Mouse (Mus musculus) cortical plate, adult 2 months (tissue): Measurements from ENCODE around the gene Kcnt2. TPM values are rescaled to one million over a fixed set of nuclear protein-coding genes. Genes with fewer than 3 reads are reported as not detected.

Experiments
- H3K27ac ChIP-seq: fragments of 200-500 bp; 2 replicates; pipeline ENCODE4 v1.5.1; 2012; ENCODE audit warnings: low read length, control low read depth, inconsistent platforms; ENCODE audit not compliant: insufficient read depth
- H3K4me1 ChIP-seq: fragments of 200-500 bp; 2 replicates; pipeline ENCODE4 v1.6.1; 2011; ENCODE audit warnings: low read length; ENCODE audit not compliant: control insufficient read depth, insufficient read depth
- H3K4me3 ChIP-seq: fragments of 200-500 bp; 2 replicates; pipeline ENCODE4 v1.5.1; 2011; ENCODE audit warnings: mild to moderate bottlenecking, low read length, control low read depth; ENCODE audit not compliant: insufficient read depth
- CTCF ChIP-seq: fragments of 200-500 bp; IDR thresholded peaks from 2 replicates; pipeline ENCODE4 v1.5.1; 2011; ENCODE audit warnings: mild to moderate bottlenecking, control low read depth, low read length; ENCODE audit not compliant: insufficient read depth; ENCODE audit errors: extremely low read depth
- POLR2A ChIP-seq: fragments of 200-500 bp; IDR thresholded peaks from 2 replicates; pipeline ENCODE4 v1.6.1; 2011; ENCODE audit warnings: mild to moderate bottlenecking, low read length, control low read depth; ENCODE audit not compliant: insufficient read depth; ENCODE audit errors: extremely low read depth
- polyA plus RNA-seq: library from polyadenylated mRNA; depleted of rRNA; stranded (reverse); fragments of >200 nt; gene quantifications from 2 replicates; pipeline ENCODE4 v1.2.3, GENCODE M21; 2012

The Kcnt2 gene
- polyA plus RNA-seq, 1 experiment = 14.4 TPM

DNA sequence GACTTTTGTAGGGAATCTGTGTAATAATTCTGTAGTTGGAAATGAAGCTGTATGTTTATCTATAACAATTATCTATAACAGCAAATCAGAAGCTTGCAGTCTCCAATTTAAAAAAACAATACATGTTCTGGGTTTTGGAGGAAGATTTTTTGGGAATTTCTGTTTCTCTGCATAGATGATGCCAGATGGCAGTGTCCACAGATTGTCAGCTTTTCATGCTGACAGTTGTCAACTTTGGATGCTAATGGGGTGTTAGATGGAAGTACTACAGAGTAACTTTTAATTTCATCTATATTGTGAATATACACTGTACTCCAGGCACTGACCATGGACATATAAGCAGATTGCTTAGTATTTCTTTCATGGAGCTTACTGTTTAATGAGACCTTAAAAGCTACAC is 92.5 kb downstream of the Kcnt2 start:
- H3K27ac ChIP-seq = no peak overlapping the region; the same call in 1 of the 2 replicates
- H3K4me3 ChIP-seq = no peak overlapping the region
- TF ChIP-seq POLR2A = no peak
- TF ChIP-seq CTCF = no peak
- no peaks in the 10 kb centered on the region for H3K4me1 ChIP-seq

DNA sequence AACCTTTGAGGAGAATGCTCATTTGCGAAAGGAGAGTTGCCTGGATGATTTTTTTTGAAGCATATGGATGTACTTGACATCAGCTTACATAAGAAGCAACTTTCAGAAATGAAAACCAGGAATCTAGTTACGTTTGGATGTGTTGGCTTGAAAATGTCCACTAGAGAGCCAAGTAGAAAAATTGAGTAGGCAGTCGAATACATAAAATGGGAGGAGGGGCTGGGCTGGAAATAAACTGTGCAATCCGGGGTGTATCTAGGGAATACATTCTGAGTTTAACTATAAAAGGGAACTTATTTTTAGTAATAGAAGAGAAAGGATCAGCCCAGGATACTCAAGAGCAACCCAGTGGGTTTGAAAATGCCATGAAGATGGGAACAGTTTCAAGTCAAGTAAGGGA is 93.4 kb downstream of the Kcnt2 start:
- Histone ChIP-seq H3K4me1 (no peaks in the 10 kb centered on the region), H3K4me3 (no peak overlapping the region), H3K27ac (no peak overlapping the region)

DNA sequence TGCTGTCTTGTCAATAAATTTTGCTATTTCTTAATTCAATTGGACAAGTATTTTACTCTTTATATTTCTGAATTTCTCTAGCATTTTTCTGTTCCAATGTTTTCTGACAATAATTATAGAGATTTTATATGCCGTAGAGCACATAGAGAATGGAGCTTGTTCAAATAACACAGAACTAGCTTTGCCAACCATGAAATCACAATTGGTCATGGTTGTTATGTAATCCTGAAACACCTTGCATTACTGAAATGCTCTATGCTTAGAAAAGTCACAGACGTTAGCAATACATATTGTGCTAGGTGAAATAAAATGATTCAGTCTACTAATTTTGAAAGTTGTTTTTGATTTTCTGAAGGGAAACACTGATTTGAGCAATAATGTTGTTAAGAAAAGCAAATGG is 118.8 kb downstream of the Kcnt2 start:
- TF ChIP-seq CTCF = no peak
- no peak for TF ChIP-seq POLR2A

More for the DNA sequence above, 93.4 kb downstream of the Kcnt2 start:
- TF ChIP-seq POLR2A (no peak), CTCF (no peak)

GRCm38 (mm10) chr1:140373532-140373931 is 127.6 kb downstream of the Kcnt2 start:
- TF ChIP-seq POLR2A (no peak), CTCF (no peak)
- Histone ChIP-seq H3K4me1 (peaks cover 3% of the 10 kb centered on the region), H3K4me3 (no peak overlapping the region), H3K27ac (no peak overlapping the region)

More for the DNA sequence above, 118.8 kb downstream of the Kcnt2 start:
- H3K27ac ChIP-seq = no peak overlapping the region
- H3K4me3 ChIP-seq = no peak overlapping the region
- H3K4me1 ChIP-seq = no peaks in the 10 kb centered on the region

GRCm38 (mm10) chr1:140378791-140379190 is 132.8 kb downstream of the Kcnt2 start:
- TF ChIP-seq POLR2A = no peak
- TF ChIP-seq CTCF = no peak
- no peak overlapping the region for H3K27ac ChIP-seq
- H3K4me1 ChIP-seq = no peaks in the 10 kb centered on the region
- H3K4me3 ChIP-seq = no peak overlapping the region

DNA sequence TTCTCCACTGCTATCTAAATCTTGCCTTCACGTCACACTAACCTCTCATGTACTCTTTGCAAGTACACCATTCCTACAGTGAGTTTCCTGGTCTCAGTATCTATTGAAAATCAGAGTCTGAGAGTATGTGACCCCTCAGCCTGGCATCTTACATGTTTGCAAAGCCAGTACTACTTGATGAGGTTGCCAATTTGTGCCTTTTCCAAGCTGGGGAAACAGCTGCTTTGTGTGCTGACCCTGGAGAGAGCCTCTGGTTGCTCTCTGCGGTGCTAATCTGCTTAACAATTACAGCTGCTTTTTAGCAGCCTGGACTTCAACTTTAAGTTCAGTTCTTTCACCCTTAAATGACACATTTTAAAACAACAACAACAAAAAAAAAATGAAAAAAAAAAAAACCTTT is 133.6 kb downstream of the Kcnt2 start:
- Histone ChIP-seq H3K4me3 (no peak overlapping the region), H3K27ac (no peak overlapping the region), H3K4me1 (no peaks in the 10 kb centered on the region)
- no peak for TF ChIP-seq CTCF
- TF ChIP-seq POLR2A = no peak

GRCm38 (mm10) chr1:140381093-140381492 is 135.1 kb downstream of the Kcnt2 start:
- H3K4me3 ChIP-seq = no peak overlapping the region
- no peak overlapping the region for H3K27ac ChIP-seq
- TF ChIP-seq POLR2A = no peak
- H3K4me1 ChIP-seq = no peaks in the 10 kb centered on the region

DNA sequence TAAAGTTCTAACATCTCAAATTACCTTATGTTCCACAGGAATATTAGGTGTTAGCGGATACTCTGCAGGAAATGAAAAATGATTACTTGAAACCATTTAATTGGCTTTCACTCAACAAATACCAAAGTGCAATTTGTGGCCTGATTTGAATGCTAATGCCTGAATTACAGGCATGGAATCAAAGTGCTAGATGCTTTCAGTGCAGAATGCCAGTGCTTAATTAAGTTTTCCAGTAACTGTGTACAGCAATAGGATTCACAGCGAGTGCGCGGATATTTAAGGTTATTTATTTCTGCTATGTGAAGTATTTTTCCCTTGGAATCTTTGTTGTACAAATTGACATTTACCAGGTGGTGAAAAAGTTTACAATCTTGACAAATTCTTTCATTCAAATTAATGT is 144.3 kb downstream of the Kcnt2 start:
- H3K27ac ChIP-seq = no peak overlapping the region
- TF ChIP-seq POLR2A (no peak), CTCF (no peak)
- no peaks in the 10 kb centered on the region for H3K4me1 ChIP-seq
- no peak overlapping the region for H3K4me3 ChIP-seq

DNA sequence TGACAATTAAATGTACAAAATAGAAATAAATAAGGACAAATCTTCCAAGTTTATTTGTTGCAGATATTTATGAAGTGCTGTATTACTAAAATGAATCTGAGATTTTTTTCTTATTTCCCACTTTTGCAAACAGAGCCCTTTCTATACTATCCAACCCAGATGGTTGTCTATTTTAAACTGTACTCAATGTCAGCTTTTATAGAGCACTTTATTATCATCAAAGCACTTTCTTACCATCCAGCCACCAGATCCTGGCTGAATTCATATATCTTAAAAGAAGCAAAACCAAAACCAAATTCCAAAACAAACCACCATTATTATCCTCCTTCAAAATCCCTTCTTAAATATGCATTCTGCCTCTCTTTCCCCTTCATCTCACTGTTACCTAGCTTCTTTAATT is 151.8 kb downstream of the Kcnt2 start:
- TF ChIP-seq POLR2A (no peak), CTCF (no peak)
- H3K4me1 ChIP-seq = peaks cover 2% of the 10 kb centered on the region; the same call in 1 of the 2 replicates
- H3K4me3 ChIP-seq = no peak overlapping the region
- H3K27ac ChIP-seq = no peak overlapping the region

GRCm38 (mm10) chr1:140406631-140407288 is 160.8 kb downstream of the Kcnt2 start:
- no peak for TF ChIP-seq CTCF
- TF ChIP-seq POLR2A = no peak
- Histone ChIP-seq H3K27ac (no peak overlapping the region), H3K4me3 (no peak overlapping the region), H3K4me1 (no peaks in the 10 kb centered on the region)

- H3K4me3 ChIP-seq = no peak overlapping the region
- H3K4me1 ChIP-seq = no peaks in the 10 kb centered on the region
- TF ChIP-seq POLR2A = no peak
- TF ChIP-seq CTCF = no peak
- no peak overlapping the region for H3K27ac ChIP-seq
Measured at GRCm38 (mm10) chr1:140415761-140416160, 169.8 kb downstream of the Kcnt2 start.
